Mouse (Mus musculus) ES-E14 (cell line): ENCODE measurements around the gene Hmcn2.

Experiments used
- CHD2 ChIP-seq: IDR thresholded peaks from 2 replicates; pipeline ENCODE4 v1.6.1; 2014; ENCODE audit warnings: mild to moderate bottlenecking, low read depth, low read length, inconsistent platforms
- HCFC1 ChIP-seq: IDR thresholded peaks from 2 replicates; pipeline ENCODE4 v1.6.1; 2012; ENCODE audit warnings: low read length, inconsistent platforms, borderline replicate concordance; ENCODE audit not compliant: insufficient read depth
- MAFK ChIP-seq: IDR thresholded peaks from 2 replicates; pipeline ENCODE4 v1.6.1; 2014; ENCODE audit warnings: mild to moderate bottlenecking, low read depth, low read length, inconsistent platforms; ENCODE audit not compliant: insufficient read depth
- ZNF384 ChIP-seq: IDR thresholded peaks from 2 replicates; pipeline ENCODE4 v1.6.1; 2012; ENCODE audit warnings: low read depth, low read length, inconsistent platforms

- TF ChIP-seq ZNF384 = no peak
- no peak for TF ChIP-seq MAFK
- no peak for TF ChIP-seq HCFC1
- no peak for TF ChIP-seq CHD2
Measured at GRCm38 (mm10) chr2:31305684-31306083, 8.5 kb upstream of the Hmcn2 start.
